ENCODE assay signal across 8 mouse cellular contexts in genomic region chr6:86402681-86403607, GRCm38 (mm10). TPM values are rescaled to one million over a fixed set of nuclear protein-coding genes. Genes with fewer than 3 reads are reported as not detected.
DNase-seq lines count a peak whose midpoint lies in the region; ATAC-seq lines count a peak whose summit lies in the region.

No protein-coding gene starts in this region.

- peak overlapping the region; percentile 33 for H3K4me2 ChIP-seq in neural tube, embryonic 11.5 days (ENCODE audit: low read depth)
- peak overlapping the region; percentile 28; the same call in 1 of the 2 replicates for H3K4me2 ChIP-seq in forebrain, embryonic 11.5 days (ENCODE audit: low read depth, low read length, severe bottlenecking)
- peak overlapping the region; percentile 53 for H3K4me2 ChIP-seq in limb, embryonic 13.5 days (replicated peaks)
- peak overlapping the region; percentile 69 for H3K4me2 ChIP-seq in stomach, embryonic 16.5 days (ENCODE audit: low read depth, low read length)

- H3K4me3 ChIP-seq in neural tube, embryonic 11.5 days (ENCODE audit: low read depth, low read length), result peak overlapping the region; percentile 28; the same call in 1 of the 2 replicates
- H3K4me3 ChIP-seq in forebrain, embryonic 11.5 days (ENCODE audit: low read depth, low read length), result peak overlapping the region; percentile 82
- peak overlapping the region; percentile 89 for H3K4me3 ChIP-seq in limb, embryonic 13.5 days
- peak overlapping the region; percentile 87 for H3K4me3 ChIP-seq in stomach, embryonic 16.5 days (replicated peaks; ENCODE audit: low read length)

- no peak for ATAC-seq in neural tube, embryonic 11.5 days (ENCODE audit: insufficient read depth, low FRiP score, low TSS enrichment)
- no peak for ATAC-seq in forebrain, embryonic 11.5 days (replicated peaks; ENCODE audit: low FRiP score)
- no peak for ATAC-seq in limb, embryonic 13.5 days (ENCODE audit: low FRiP score, low read depth)
- ATAC-seq in stomach, embryonic 16.5 days (ENCODE audit: insufficient read depth, low FRiP score), result no peak
- no peak for ATAC-seq in monocyte, adult 5-6 weeks (replicated peaks; ENCODE audit: insufficient number of reproducible peaks, low FRiP score, low TSS enrichment, poor library complexity, severe bottlenecking)

- no peak overlapping the region for H3K9ac ChIP-seq in neural tube, embryonic 11.5 days (ENCODE audit: low read length)
- no peak overlapping the region for H3K9ac ChIP-seq in forebrain, embryonic 11.5 days (ENCODE audit: low read length)
- no peak overlapping the region for H3K9ac ChIP-seq in limb, embryonic 13.5 days
- H3K9ac ChIP-seq in stomach, embryonic 16.5 days (ENCODE audit: low read length), result no peak overlapping the region; the same call in 1 of the 2 replicates

- DNase-seq in neural tube, embryonic 11.5 days (ENCODE audit: low spot score), result no peak
- DNase-seq in neural tube, embryonic 10.5 days (ENCODE audit: extremely low spot score, low spot score), result no peak
- no peak for DNase-seq in forebrain, embryonic 11.5 days (ENCODE audit: low spot score)
- no peak for DNase-seq in cerebellum, adult 9-10 months
- no peak for DNase-seq in ovary, postnatal 10 days (ENCODE audit: low spot score)

- no peak overlapping the region for H3K27ac ChIP-seq in neural tube, embryonic 11.5 days (ENCODE audit: low read depth, low read length)
- H3K27ac ChIP-seq in forebrain, embryonic 11.5 days (ENCODE audit: low read depth, low read length), result no peak overlapping the region
- no peak overlapping the region for H3K27ac ChIP-seq in limb, embryonic 13.5 days
- no peak overlapping the region for H3K27ac ChIP-seq in stomach, embryonic 16.5 days (ENCODE audit: low read length)

- H3K36me3 ChIP-seq in neural tube, embryonic 11.5 days (ENCODE audit: control insufficient read depth, insufficient read depth, low read length), result no peaks in the 10 kb centered on the region
- no peaks in the 10 kb centered on the region for H3K36me3 ChIP-seq in forebrain, embryonic 11.5 days (ENCODE audit: control insufficient read depth, insufficient read depth, low read length)
- peaks cover 9% of the 10 kb centered on the region for H3K36me3 ChIP-seq in limb, embryonic 13.5 days
- H3K36me3 ChIP-seq in stomach, embryonic 16.5 days (ENCODE audit: control insufficient read depth, insufficient read depth, low read length), result no peaks in the 10 kb centered on the region

- H3K27me3 ChIP-seq in neural tube, embryonic 11.5 days (ENCODE audit: control insufficient read depth, insufficient read depth, low read length), result no peaks in the 10 kb centered on the region
- H3K27me3 ChIP-seq in forebrain, embryonic 11.5 days (ENCODE audit: control insufficient read depth, insufficient read depth, low read length), result no peaks in the 10 kb centered on the region
- peaks cover 5% of the 10 kb centered on the region; the same call in 1 of the 2 replicates for H3K27me3 ChIP-seq in limb, embryonic 13.5 days
- H3K27me3 ChIP-seq in stomach, embryonic 16.5 days (ENCODE audit: control insufficient read depth, insufficient read depth, low read length), result no peaks in the 10 kb centered on the region

- 44% methylated on average over 12 of the region's 12 CpGs for WGBS in neural tube, embryonic 11.5 days
- WGBS in forebrain, embryonic 11.5 days, result 39% methylated on average over 12 of the region's 12 CpGs
- WGBS in limb, embryonic 13.5 days, result 39% methylated on average over 12 of the region's 12 CpGs
- 32% methylated on average over 12 of the region's 12 CpGs for WGBS in stomach, embryonic 16.5 days

- peaks cover 4% of the 10 kb centered on the region; the same call in 1 of the 2 replicates for H3K4me1 ChIP-seq in neural tube, embryonic 11.5 days (ENCODE audit: control insufficient read depth, insufficient read depth, low read length)
- no peaks in the 10 kb centered on the region; the same call in 1 of the 2 replicates for H3K4me1 ChIP-seq in forebrain, embryonic 11.5 days (replicated peaks; ENCODE audit: control insufficient read depth, insufficient read depth, low read length)
- peaks cover 11% of the 10 kb centered on the region for H3K4me1 ChIP-seq in limb, embryonic 13.5 days
- H3K4me1 ChIP-seq in stomach, embryonic 16.5 days (ENCODE audit: control insufficient read depth, insufficient read depth, low read length), result peaks cover 12% of the 10 kb centered on the region; the same call in 1 of the 2 replicates

- no peaks in the 10 kb centered on the region for H3K9me3 ChIP-seq in neural tube, embryonic 11.5 days (ENCODE audit: control insufficient read depth, low read length)
- no peaks in the 10 kb centered on the region for H3K9me3 ChIP-seq in forebrain, embryonic 11.5 days (ENCODE audit: control insufficient read depth, low read length)
- H3K9me3 ChIP-seq in limb, embryonic 13.5 days, result no peaks in the 10 kb centered on the region
- H3K9me3 ChIP-seq in stomach, embryonic 16.5 days (replicated peaks; ENCODE audit: control insufficient read depth, low read length), result no peaks in the 10 kb centered on the region

RNA-seq across cellular contexts. Expression of gene Tia1, which starts 1.1 kb away (rescaled TPM):
- polyA plus RNA-seq in neural tube, embryonic 11.5 days (2014; fragmentation: Nextera tagmentation; extraction: Ambion mirVana), result 235 and 246 TPM in 2 replicates
- 271 and 307 TPM in 2 replicates for polyA plus RNA-seq in forebrain, embryonic 11.5 days (2014; fragmentation: Nextera tagmentation; extraction: Ambion mirVana)
- polyA plus RNA-seq in limb, embryonic 13.5 days (2015; fragmentation: Nextera tagmentation; extraction: Ambion mirVana), result 286 and 293 TPM in 2 replicates
- polyA plus RNA-seq in stomach, embryonic 16.5 days (2015; fragmentation: Nextera tagmentation; extraction: Ambion mirVana), result 135 and 151 TPM in 2 replicates
- total RNA-seq in monocyte, adult 5-6 weeks (2017), result 51.4 to 98.7 TPM (median 74.8 TPM) in 3 replicates

RNA-seq across cellular contexts. Expression of gene Pcyox1, which starts 6.0 kb away (rescaled TPM):
- polyA plus RNA-seq in neural tube, embryonic 11.5 days (2014; fragmentation: Nextera tagmentation; extraction: Ambion mirVana), result 105 and 107 TPM in 2 replicates
- polyA plus RNA-seq in forebrain, embryonic 11.5 days (2014; fragmentation: Nextera tagmentation; extraction: Ambion mirVana), result 94.8 and 95.3 TPM in 2 replicates
- 85.9 and 86.3 TPM in 2 replicates for polyA plus RNA-seq in limb, embryonic 13.5 days (2015; fragmentation: Nextera tagmentation; extraction: Ambion mirVana)
- 119 and 131 TPM in 2 replicates for polyA plus RNA-seq in stomach, embryonic 16.5 days (2015; fragmentation: Nextera tagmentation; extraction: Ambion mirVana)
- total RNA-seq in monocyte, adult 5-6 weeks (2017), result 31.6 to 40.4 TPM (median 36.6 TPM) in 3 replicates

RNA-seq across cellular contexts. Expression of gene Gm44790, which starts 23.5 kb away (rescaled TPM):
- not detected in 2 replicates for polyA plus RNA-seq in neural tube, embryonic 11.5 days (2014; fragmentation: Nextera tagmentation; extraction: Ambion mirVana)
- polyA plus RNA-seq in forebrain, embryonic 11.5 days (2014; fragmentation: Nextera tagmentation; extraction: Ambion mirVana), result 0.37 TPM in 1 of 2 replicates, not detected in the other
- polyA plus RNA-seq in limb, embryonic 13.5 days (2015; fragmentation: Nextera tagmentation; extraction: Ambion mirVana), result 1.3 TPM in 1 of 2 replicates, not detected in the other
- not detected in 2 replicates for polyA plus RNA-seq in stomach, embryonic 16.5 days (2015; fragmentation: Nextera tagmentation; extraction: Ambion mirVana)
- 2.7 to 6.8 TPM in 2 of 3 replicates, not detected in the other for total RNA-seq in monocyte, adult 5-6 weeks (2017)

RNA-seq across cellular contexts. Expression of gene Snrpg, which starts 31.8 kb away (rescaled TPM):
- 658 and 707 TPM in 2 replicates for polyA plus RNA-seq in neural tube, embryonic 11.5 days (2014; fragmentation: Nextera tagmentation; extraction: Ambion mirVana)
- polyA plus RNA-seq in forebrain, embryonic 11.5 days (2014; fragmentation: Nextera tagmentation; extraction: Ambion mirVana), result 775 and 792 TPM in 2 replicates
- polyA plus RNA-seq in limb, embryonic 13.5 days (2015; fragmentation: Nextera tagmentation; extraction: Ambion mirVana), result 660 and 699 TPM in 2 replicates
- 427 and 445 TPM in 2 replicates for polyA plus RNA-seq in stomach, embryonic 16.5 days (2015; fragmentation: Nextera tagmentation; extraction: Ambion mirVana)
- total RNA-seq in monocyte, adult 5-6 weeks (2017), result 46.0 to 69.5 TPM (median 61.3 TPM) in 3 replicates

RNA-seq across cellular contexts. Expression of gene C87436, which starts 35.2 kb away (rescaled TPM):
- 21.0 and 24.1 TPM in 2 replicates for polyA plus RNA-seq in neural tube, embryonic 11.5 days (2014; fragmentation: Nextera tagmentation; extraction: Ambion mirVana)
- 28.1 and 28.6 TPM in 2 replicates for polyA plus RNA-seq in forebrain, embryonic 11.5 days (2014; fragmentation: Nextera tagmentation; extraction: Ambion mirVana)
- 25.2 and 25.4 TPM in 2 replicates for polyA plus RNA-seq in limb, embryonic 13.5 days (2015; fragmentation: Nextera tagmentation; extraction: Ambion mirVana)
- 23.0 and 23.4 TPM in 2 replicates for polyA plus RNA-seq in stomach, embryonic 16.5 days (2015; fragmentation: Nextera tagmentation; extraction: Ambion mirVana)
- total RNA-seq in monocyte, adult 5-6 weeks (2017), result 43.0 to 51.5 TPM (median 49.7 TPM) in 3 replicates

Comparison
In these comparisons a context has a peak if more than half of its experiments do, and no peak if none do; other contexts are left out.
1. H3K4me3 ChIP-seq: peak in every context shown above with its lines; median percentile 89 in limb, embryonic 13.5 days; 87 in stomach, embryonic 16.5 days; 82 in forebrain, embryonic 11.5 days; 28 in neural tube, embryonic 11.5 days.